Mouse (Mus musculus) forebrain, postnatal 0 days (tissue): ENCODE measurements around the gene Trim3. TPM values are rescaled to one million over a fixed set of nuclear protein-coding genes. Genes with fewer than 3 reads are reported as not detected.
A peak's percentile ranks its signal among the peaks of the same experiment; 100 is the strongest.

Experiments
- ATAC-seq: fragments of 200-750 bp; cut with Nextera tagmentation; 2 replicates; pipeline ENCODE4 v1.8.0; 2017; ENCODE audit warnings: mild to moderate bottlenecking, moderate library complexity
- DNase-seq: peaks from one replicate; pipeline ENCODE4 v3.0.0-alpha.2; 2015
- H3K27ac ChIP-seq: fragments of 300-500 bp; sonication (generic); 2 replicates; pipeline ENCODE4 v1.5.1; 2014; ENCODE audit warnings: low read depth, mild to moderate bottlenecking, antibody characterized with exemption, low read length, moderate library complexity, mixed read lengths
- H3K27me3 ChIP-seq: fragments of 300-500 bp; sonication (generic); 2 replicates; pipeline ENCODE4 v1.6.1; 2014; ENCODE audit warnings: mild to moderate bottlenecking, low read length, mixed read lengths; ENCODE audit not compliant: insufficient read depth
- H3K36me3 ChIP-seq: fragments of 300-500 bp; sonication (generic); 2 replicates; pipeline ENCODE4 v1.6.1; 2014; ENCODE audit warnings: mild to moderate bottlenecking, moderate library complexity; ENCODE audit not compliant: insufficient read depth
- H3K4me1 ChIP-seq: fragments of 300-500 bp; sonication (generic); 2 replicates; pipeline ENCODE4 v1.6.1; 2014; ENCODE audit warnings: antibody characterized with exemption; ENCODE audit not compliant: insufficient read depth
- H3K4me2 ChIP-seq: fragments of 300-500 bp; sonication (generic); 2 replicates; pipeline ENCODE4 v1.6.1; 2014; ENCODE audit warnings: low read depth, mild to moderate bottlenecking, moderate library complexity
- H3K4me3 ChIP-seq: fragments of 300-500 bp; sonication (generic); 2 replicates; pipeline ENCODE4 v1.5.1; 2014; ENCODE audit warnings: low read depth, low read length, mixed read lengths
- H3K9ac ChIP-seq: fragments of 300-500 bp; sonication (generic); 2 replicates; pipeline ENCODE4 v1.6.1; 2014; ENCODE audit warnings: mild to moderate bottlenecking
- H3K9me3 ChIP-seq: fragments of 300-500 bp; sonication (generic); 2 replicates; pipeline ENCODE4 v1.6.1; 2016; ENCODE audit warnings: low read length
- CTCF ChIP-seq: sonication (generic); IDR thresholded peaks from 2 replicates; pipeline ENCODE4 v1.5.1; 2016; ENCODE audit warnings: antibody characterized with exemption, control low read depth, low read depth
- WGBS: fragments of 180-500 bp; shearing (Covaris S2); extraction: QIAGEN DNeasy Blood & Tissue Kit; methylation state at CpG from one replicate; pipeline ENCODE4 v1.1.7; 2014; 5-methylcytosine and 5-hydroxymethylcytosine counted together
- polyA plus RNA-seq: library from polyadenylated mRNA; unstranded; fragments of >200 nt; fragmentation: Nextera tagmentation; extraction: Ambion mirVana; gene quantifications from 2 replicates; pipeline ENCODE4 v1.2.1, GENCODE M21; 2015
- total RNA-seq: library from RNA; depleted of rRNA; stranded (reverse); fragments of >200 nt; gene quantifications from 2 replicates; pipeline ENCODE4 v1.2.3, GENCODE M21; 2014

The Trim3 gene
- total and polyA plus RNA-seq, 2 experiments from 2014 or later = 93.0 to 160 TPM

DNA sequence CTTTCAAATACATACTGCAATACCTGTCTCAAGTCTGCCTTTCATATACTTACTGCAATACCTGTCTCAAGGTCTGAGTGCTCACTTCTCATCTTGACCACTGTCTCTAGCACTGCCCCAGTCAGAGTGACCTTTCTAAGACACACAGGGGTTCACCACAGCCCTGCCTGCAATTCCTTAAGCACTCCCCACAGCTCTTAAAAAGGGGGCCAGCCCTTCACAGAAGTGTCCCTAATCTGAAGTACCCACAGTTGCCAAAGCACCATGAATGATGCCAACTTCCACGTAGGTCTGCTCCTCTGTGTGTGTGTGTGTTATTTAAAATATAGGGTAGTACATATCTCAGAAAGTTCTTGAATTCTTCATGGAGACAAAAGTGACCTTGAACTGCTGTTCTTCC, 21.6 kb downstream of the Trim3 start:
- no peak for TF ChIP-seq CTCF
- Histone ChIP-seq H3K4me1 (no peaks in the 10 kb centered on the region), H3K36me3 (peaks cover 74% of the 10 kb centered on the region), H3K9me3 (no peaks in the 10 kb centered on the region), H3K4me2 (no peak overlapping the region), H3K27ac (no peak overlapping the region), H3K4me3 (no peak overlapping the region), H3K27me3 (no peaks in the 10 kb centered on the region), H3K9ac (no peak overlapping the region)
- DNase-seq (no peak), ATAC-seq (no peak)
- 82% methylated on average over 1 of the region's 1 CpGs for WGBS

DNA sequence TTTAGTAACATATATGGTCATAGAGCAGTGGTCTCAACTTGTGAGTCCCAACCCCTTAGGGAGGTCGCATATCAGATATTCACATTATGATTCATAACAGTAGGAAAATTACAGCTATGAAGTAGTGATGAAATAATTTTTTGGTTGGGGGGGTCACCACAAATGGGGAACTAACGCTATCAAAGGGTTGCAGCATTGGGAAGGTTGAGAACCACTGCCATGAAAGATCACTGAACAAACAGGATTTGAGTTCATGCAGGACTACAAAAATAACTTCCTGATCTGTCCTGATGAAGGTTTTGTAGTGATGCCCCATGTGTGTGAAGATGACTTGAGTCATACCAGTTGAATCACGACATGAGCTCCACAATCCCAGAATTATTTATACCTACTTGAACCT, 24.9 kb downstream of the Trim3 start:
- ATAC-seq = no peak
- Histone ChIP-seq H3K9ac (no peak overlapping the region), H3K4me1 (no peaks in the 10 kb centered on the region), H3K27me3 (no peaks in the 10 kb centered on the region), H3K9me3 (no peaks in the 10 kb centered on the region), H3K4me2 (no peak overlapping the region), H3K27ac (no peak overlapping the region), H3K4me3 (no peak overlapping the region), H3K36me3 (peaks cover 43% of the 10 kb centered on the region)
- no peak for TF ChIP-seq CTCF
- 90% methylated on average over 3 of the region's 3 CpGs for WGBS
- DNase-seq = no peak

DNA sequence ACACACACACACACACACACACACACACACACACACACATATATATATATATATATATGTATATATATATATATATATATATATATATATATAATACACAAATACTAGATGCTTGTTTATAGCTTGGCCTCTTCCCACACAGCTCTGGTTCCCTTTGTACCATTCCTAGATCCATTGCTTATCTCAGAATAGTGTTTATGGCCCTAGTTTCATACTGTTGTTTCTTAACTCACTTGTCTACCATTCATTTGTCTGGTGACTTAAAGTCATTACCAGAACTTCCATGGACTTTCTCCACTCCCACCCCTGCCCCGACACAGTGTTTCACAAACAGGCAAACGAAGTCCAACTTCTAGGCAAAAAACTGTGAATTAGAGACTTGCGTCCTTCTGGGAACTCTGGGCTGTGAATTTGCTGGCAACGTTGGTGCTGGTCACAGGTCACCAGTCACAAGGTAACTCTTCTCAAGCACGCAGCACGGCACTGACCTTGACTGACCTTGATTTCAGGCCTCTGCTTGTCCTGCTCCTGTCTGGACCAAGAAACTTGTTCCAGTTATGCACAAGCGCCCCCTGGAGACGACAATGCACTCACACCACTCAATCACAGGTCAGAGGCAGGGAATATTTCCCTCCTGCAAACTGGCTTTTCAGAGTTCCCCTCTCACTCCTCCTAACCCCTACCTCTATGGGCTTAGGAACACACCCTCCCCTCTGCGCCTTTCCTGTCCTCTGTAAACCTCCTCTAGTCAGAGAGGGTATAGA, 30.3 kb downstream of the Trim3 start:
- WGBS = 38% methylated on average over 9 of the region's 9 CpGs

DNA sequence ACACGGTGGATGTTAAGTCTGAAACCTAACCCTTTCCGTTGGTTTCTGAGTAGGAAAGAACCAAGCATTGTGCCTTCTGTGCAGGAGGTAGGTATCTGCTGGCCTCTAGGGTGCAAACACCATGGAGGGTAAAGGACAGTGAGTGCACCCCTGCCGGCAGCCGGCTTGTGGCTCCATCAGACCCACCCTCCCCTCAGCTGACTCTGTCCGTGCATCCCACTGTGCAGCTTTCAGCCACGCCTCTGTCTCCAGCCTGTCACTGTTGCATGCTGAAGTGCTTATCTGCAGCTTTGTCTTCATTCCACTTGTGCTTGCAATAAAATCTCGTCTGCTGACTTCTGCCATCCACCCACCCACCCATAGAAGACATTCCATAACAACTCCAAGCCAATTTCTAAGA, 43.3 kb downstream of the Trim3 start:
- ATAC-seq = no peak
- WGBS = 22% methylated on average over 7 of the region's 7 CpGs
- TF ChIP-seq CTCF = no peak

More for the DNA sequence above, 30.3 kb downstream of the Trim3 start:
- no peak; the same call in 1 of the 2 replicates for ATAC-seq
- H3K27ac ChIP-seq = no peak overlapping the region
- H3K36me3 ChIP-seq = no peaks in the 10 kb centered on the region
- H3K27me3 ChIP-seq = no peaks in the 10 kb centered on the region
- H3K4me3 ChIP-seq = no peak overlapping the region
- peak; percentile 71 for TF ChIP-seq CTCF
- peak; percentile 26 for DNase-seq
- H3K9me3 ChIP-seq = no peaks in the 10 kb centered on the region
- no peak overlapping the region for H3K4me2 ChIP-seq
- no peak overlapping the region for H3K9ac ChIP-seq
- H3K4me1 ChIP-seq = no peaks in the 10 kb centered on the region

DNA sequence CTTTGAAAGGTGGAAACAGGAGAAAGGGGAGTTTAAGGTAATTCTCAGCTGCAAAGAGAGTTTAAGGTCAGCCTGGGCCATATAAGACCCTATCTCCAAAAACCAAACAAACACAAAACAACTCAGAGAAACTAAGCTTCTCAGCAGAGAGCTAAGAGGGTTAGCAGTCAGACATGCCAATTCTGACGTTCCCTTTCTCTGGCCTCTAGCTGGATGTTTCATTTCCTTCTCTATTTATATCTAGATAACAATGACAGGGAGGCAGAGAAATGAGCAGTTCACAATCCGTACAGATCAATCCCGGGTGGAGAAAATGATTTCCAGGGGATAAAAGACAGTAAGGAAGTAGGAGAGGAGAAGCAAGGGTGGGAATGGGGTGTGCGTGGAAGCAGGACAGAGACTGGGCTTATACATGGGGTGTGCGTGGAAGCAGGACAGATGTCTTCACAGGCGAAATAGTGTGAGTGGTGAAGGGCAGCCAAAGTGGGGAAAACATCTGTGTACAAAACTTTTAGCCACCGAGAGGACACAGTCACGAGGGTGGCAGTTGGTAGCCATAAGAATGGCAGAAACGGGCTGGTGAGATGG, 45.0 kb downstream of the Trim3 start:
- Histone ChIP-seq H3K27ac (no peak overlapping the region), H3K4me2 (no peak overlapping the region), H3K9ac (no peak overlapping the region), H3K36me3 (no peaks in the 10 kb centered on the region), H3K27me3 (no peaks in the 10 kb centered on the region), H3K9me3 (no peaks in the 10 kb centered on the region), H3K4me1 (no peaks in the 10 kb centered on the region), H3K4me3 (no peak overlapping the region)
- TF ChIP-seq CTCF = no peak
- no peak for ATAC-seq
- no peak for DNase-seq
- 65% methylated on average over 9 of the region's 9 CpGs for WGBS

More for the DNA sequence above, 43.3 kb downstream of the Trim3 start:
- H3K27ac ChIP-seq = no peak overlapping the region
- no peak overlapping the region for H3K4me2 ChIP-seq
- DNase-seq = no peak
- H3K36me3 ChIP-seq = no peaks in the 10 kb centered on the region
- no peaks in the 10 kb centered on the region for H3K4me1 ChIP-seq
- no peak overlapping the region for H3K9ac ChIP-seq
- no peak overlapping the region for H3K4me3 ChIP-seq
- no peaks in the 10 kb centered on the region for H3K9me3 ChIP-seq
- H3K27me3 ChIP-seq = no peaks in the 10 kb centered on the region

DNA sequence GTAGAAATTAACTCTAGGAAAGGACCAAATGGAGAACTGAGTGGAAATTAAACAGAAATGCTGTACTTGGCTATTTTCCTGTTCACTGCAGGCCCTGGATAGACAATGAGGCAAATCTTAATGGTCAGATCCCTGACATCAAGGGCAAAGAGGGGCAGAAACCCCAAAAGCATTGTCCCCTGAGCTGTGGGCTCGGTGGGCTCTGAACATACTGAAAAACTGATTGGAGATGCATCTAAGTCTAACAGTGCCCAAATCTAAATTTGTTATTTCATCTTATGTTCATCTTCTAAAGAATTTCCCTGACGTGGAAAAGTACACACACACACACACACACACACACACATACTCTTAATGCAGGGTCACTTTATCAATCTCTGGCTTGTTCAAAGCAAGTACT, 51.4 kb downstream of the Trim3 start:
- Histone ChIP-seq H3K4me1 (peaks cover 10% of the 10 kb centered on the region), H3K27ac (peak overlapping the region; percentile 97), H3K9me3 (no peaks in the 10 kb centered on the region), H3K27me3 (no peaks in the 10 kb centered on the region), H3K9ac (no peak overlapping the region), H3K4me2 (peak overlapping the region; percentile 66), H3K4me3 (peak overlapping the region; percentile 84), H3K36me3 (no peaks in the 10 kb centered on the region)
- ATAC-seq (no peak), DNase-seq (no peak)
- no peak for TF ChIP-seq CTCF
- WGBS = 58% methylated on average over 2 of the region's 2 CpGs

DNA sequence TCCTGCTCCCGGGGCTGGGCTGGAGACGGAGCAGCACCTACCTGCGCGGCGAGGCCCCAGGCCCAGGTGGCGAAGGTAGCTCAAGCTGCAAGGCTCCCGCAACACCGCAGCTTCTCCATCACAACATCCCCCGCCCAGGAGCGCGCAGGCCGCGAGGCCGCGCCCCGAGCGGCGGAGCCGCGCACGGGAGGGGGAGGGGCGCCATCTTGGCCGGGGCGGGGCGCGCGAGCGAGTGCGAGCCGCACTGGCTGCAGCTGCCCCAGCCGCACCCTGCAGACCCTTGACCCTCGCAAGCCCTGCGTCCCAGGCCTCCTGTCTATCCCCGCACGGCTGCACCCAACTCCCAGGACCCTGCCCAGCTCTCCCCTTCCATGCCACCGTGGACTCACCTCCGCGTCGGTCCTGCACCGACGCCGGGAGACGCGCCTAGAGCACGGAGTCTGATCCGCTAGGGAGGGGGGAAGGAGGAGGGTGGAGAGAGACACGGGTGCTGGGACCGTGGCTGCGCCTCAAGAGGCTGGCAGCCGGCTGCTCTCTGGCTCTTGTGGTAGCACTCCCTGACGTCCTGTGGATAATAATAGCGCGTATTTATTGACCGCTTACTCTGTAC, 52.2 kb downstream of the Trim3 start, which contains the start of gene Apbb1:
Gene Apbb1, minus strand, starts transcription at position 560 of the 610 bp plus-strand sequence.
- DNase-seq (peak; percentile 90), ATAC-seq (peak; percentile 94)
- Histone ChIP-seq H3K4me1 (peaks cover 10% of the 10 kb centered on the region), H3K9ac (peak within 1 kb of the TSS; percentile 95), H3K4me2 (peak within 1 kb of the TSS; percentile 66), H3K4me3 (peak within 1 kb of the TSS; percentile 84), H3K27me3 (no peaks in the 10 kb centered on the region), H3K27ac (peak within 1 kb of the TSS; percentile 97), H3K36me3 (no peaks in the 10 kb centered on the region), H3K9me3 (no peaks in the 10 kb centered on the region)
- WGBS = 4% methylated on average over 51 of the region's 54 CpGs
- TF ChIP-seq CTCF = 0 out of 2 replicates have a peak, but pooled peaks have one; percentile 11
